Mouse (Mus musculus) v-Abl transformed pro-B cells (cell line): Measurements from ENCODE around the gene 0610030E20Rik.

Source experiments
- in situ Hi-C, 2 experiments: fragments of 400-800 bp; cut with MboI; formaldehyde crosslinking; loops; one replicate each; pipeline ENCODE4 v1.15.1; 2025; ENCODE audit not compliant: unreplicated experiment in 2 of 2

Gene 0610030E20Rik

DNA sequence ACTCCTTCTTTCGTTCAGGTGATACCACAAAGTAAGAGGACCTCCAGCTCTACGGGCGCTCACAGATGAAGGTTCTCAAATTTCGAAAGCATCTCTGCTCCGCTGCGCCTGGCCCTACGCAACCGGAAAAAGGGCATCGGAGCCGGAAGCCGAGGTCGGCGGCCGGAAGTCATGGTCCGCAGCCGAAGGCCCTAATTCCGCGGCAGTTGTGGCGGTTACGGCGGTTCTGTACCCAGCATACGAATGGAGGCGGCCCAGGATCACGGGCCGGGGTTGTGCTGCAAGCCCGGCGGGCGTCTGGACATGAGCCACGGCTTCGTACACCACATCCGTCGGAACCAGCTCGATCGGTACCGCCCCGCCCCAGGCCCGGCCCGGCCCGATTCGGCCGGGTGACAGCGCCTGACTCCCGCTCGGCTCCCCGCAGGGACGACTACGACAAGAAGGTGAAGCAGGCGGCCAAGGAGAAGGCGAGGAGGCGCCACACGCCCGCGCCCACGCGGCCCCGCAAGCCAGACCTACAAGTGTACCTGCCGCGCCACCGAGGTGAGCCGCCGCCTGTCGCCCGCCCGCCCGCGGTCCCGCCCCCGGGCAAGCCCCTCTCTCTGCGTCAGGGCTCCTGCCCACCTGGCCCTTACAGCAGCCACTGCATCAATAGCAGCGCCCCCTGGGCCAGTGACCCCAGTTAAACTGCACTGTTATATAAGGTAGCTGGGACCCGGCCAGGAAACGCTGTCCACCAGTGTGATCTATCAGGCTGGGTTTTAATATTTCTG is at the start of gene 0610030E20Rik:
0610030E20Rik (plus strand) TSS at position 152 of the 776 bp plus-strand sequence.
- in situ Hi-C loops, result no loop called here

DNA sequence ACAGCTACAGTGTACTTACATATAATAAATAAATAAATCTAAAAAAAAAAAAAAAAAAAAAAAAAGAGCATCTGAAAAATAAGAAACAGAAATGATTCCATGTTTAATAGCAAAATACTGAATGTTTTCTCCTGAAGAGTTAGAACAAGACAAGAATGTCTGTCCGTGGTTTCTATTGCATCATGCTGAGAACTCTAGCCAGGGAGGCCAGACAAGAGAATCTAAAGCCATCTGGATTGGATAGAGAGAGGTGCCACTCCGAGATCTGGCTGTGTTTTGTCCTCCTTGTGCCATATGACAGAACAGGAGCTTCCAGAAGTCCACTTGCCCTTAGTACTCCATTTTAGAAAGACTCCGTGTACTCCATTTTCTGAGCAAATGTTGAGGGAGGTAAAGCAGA is 49.3 kb upstream of the 0610030E20Rik start:
- in situ Hi-C loops, result no loop called here

DNA sequence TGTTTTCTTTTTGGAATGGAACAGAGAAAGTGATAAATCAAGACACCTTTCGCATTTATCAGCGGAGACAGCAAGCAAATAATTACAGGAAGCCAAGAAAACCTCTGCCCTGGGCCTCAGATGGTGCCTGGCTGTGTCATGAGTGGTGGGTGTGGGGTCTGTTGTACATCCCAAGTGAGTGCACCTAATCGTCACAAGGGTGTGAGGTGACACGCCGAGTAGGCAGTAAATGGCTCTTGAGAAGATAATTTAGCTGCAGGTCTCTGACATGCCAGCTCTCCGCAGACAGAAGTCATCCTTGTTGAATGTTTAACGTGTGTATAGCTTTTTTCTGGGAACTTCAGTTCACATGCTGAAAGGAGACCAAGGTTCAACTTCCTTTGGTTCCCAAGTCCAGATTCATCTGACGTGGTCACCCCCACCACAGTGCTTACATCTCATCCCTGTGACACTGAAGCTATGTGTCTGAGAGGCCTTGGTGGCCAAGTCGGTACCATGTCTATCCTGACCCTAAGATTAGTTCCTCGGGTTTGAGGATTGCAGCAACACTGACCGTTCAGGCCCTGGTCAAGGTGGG is 44.7 kb upstream of the 0610030E20Rik start:
- in situ Hi-C loops, result no loop called here

DNA sequence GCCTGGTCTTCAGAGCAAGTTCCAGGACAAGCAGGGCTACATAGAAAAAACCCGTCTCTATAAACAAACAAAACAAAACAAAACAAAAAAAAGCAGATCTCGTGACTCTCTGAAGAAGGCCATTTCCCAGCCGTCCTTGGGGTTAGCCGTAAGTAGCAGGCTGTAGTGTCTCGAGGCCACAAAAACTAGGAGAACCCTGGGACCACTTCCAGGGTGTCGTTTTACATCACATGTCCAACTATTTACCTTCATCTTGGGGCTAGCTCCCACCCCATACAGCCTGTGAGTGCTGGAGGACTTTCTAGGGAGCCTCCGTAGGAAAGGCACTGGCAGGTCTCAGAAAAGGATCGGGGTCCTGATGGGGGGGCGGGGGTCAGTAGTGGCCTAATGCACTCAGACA is 43.6 kb upstream of the 0610030E20Rik start:
- in situ Hi-C loops, result no loop called here

DNA sequence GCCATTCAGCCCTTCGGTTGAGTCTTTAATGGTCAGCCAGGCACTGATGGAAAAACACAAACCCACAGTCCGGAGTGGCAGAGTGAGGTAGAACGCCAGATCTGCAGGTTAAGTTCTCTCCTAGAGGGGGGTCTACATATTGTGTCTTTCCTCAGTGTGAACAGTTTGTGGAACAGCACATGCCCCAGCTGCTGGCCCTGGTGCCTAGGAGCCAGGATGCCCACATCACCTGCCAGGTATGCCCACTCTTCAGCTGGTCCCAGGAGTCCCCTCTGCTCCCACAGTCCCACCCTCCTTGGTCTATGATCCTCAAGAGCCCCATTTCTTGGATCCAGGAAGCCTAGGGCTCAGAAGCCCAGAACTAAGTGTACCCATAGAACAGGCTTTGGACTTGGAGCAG is 34.9 kb upstream of the 0610030E20Rik start:
- in situ Hi-C loops, result no loop called here

DNA sequence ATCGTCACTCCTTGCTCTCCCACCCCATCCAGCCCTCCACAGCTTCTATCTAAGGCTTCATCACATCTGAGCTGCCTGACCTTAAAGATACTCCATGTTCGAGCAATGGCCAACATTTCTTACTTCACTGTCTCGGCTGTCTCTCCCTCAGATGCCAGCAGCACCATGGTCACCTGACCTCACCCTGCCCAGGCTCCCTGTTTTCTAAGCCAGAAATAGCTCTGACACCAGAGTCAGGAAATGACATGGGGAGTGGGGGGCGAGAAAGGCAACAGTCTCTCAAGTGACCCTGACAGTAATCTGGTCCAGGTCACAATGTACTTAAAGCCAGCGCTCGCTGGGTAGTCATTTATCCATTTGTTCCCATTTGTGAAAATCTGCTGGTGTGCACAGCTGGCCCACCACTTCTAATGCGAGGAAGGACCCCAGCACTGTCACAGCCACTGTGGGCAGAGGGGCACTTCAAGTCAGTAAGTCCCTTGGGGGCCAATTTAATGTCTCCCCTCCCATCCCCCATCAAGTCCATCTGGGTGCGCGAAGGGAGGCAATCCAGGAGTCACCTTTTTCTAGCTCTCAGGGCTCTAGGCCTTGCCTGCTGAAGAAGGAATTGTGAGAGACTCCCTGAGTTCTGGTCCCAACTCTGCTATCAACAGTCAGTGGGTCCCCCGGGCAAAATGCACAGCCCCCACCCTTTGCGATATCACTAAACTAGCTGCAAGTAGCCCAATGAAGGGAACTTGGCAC is 33.8 kb upstream of the 0610030E20Rik start:
- in situ Hi-C loops, result no loop called here

DNA sequence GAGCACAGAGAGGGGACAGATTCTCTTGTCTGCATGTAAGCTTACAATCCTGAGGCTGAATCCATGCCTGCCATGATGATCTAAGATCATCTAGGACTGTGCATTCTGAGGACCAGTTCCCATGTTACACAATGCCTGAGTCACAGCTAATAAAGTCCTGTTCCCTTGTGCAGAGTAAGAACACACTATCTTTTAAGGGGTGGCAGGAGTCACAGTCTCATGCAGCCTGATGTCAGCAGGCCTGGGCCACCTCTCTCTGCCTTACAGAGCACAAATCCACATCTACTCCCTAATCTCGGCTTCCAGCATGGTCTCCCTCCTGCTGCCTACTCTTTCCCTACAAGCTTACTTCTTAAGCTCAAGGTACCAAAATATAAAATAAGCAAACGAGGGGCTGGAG is 31.7 kb upstream of the 0610030E20Rik start:
- in situ Hi-C loops, result no loop called here

DNA sequence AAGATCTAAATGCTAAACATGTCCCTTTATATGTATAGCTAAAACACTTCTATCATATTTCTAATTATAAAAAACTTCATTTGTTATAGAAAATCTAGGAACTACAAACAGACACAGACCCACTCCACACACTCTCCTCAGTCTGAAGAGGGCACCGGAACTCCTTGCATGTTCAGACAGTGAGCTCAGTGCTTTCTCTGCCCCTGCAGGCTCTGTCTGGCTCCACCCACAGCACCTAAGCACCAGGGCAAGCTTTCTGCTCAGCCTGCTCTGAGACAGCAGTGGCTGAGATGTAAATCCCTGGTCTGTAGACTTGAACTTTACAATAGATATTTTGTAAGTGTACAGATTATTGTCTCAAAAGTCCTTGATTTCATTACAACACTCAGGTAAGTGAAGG is 31.1 kb upstream of the 0610030E20Rik start:
- in situ Hi-C loops, result no loop called here

DNA sequence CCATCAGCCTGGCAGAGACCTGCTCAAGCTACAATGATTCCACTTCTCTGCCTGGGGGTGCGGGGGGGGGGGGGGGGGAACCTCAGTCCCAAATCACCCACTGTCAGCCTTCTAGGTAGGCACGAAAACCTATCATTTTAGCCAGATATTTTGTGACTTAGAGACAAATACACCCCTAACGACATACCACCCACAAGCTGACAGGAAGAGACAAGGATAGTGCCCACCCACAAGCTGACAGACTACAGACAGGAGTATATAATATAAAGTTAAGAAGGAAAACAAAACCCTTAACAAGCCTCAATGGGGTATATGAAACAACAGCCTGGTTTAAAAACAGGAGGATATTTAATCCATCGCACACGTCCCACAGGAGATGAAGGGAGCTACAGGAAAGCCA is 28.7 kb upstream of the 0610030E20Rik start:
- in situ Hi-C loops, result no loop called here

DNA sequence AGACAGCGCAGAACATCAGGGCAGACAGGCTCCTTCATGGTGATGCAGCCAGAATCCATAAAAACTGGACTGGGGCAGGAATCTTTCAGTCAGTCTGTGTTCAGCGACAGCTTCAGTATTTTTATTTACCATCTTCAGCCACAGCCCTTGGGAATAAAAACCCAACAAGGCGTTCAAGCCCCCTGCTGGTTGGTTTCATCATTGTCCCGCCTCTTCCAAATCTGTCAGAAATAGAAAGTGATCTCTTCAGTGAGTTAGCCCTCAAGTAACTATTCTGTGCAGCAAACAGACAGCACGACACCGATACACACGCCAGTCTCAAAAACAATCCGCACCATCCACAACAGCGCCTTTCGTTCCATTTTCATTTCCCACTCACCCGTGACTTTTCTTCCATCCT is 28.1 kb upstream of the 0610030E20Rik start:
- in situ Hi-C loops, result no loop called here

DNA sequence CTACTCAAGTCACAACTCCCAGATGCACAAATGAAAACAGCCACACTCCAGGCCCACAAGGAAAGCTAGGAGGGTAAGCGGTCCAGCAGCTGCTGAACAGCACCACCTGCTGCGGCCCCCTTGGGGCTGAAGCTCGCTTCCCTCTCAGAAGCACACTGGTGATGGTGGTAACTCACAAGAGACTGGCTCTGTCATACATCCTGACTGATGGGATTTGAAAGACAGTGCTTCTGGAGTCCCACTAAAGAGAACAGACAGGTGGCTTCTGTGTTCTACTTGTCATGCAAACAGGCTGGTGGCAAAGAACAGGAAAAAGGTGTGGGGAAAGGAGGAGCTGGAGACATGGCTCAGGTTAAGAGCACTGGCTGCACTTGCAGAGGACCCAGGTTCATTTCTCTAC is 24.2 kb upstream of the 0610030E20Rik start:
- in situ Hi-C loops, result no loop called here

DNA sequence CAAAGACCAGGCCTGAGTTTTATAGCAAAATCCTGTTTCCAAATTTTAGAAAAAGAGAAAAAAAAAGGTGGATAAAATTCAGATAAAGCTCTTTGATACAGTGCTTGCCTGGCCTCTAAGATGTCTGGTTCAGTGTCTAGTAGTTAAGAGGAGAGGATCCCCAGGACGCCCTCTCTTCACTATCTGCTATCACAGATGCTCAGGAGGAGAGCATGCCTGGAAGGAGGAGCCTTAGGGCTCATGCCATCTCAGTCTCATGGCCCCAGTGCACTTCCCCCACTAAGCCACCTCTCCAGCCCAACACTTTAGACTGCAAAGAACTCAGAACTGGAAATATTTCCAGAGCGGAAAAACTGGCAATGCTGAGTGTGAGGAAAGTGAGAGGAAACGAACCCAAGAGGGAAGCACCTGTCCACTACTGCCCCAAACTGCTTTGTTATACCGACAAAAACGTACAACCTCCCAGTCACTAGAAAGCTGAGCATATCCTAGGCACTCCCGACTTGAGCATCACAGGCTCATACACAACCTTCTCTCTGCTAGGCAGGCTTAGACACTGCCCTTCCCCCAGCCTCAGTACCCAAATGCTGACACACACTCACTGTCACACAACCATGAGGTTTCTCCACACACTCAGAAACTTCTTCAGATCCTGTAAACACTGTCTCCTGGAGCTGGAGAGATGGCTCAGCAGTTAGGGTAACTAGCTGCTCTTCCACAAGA is 23.2 kb upstream of the 0610030E20Rik start:
- in situ Hi-C loops, result no loop called here

DNA sequence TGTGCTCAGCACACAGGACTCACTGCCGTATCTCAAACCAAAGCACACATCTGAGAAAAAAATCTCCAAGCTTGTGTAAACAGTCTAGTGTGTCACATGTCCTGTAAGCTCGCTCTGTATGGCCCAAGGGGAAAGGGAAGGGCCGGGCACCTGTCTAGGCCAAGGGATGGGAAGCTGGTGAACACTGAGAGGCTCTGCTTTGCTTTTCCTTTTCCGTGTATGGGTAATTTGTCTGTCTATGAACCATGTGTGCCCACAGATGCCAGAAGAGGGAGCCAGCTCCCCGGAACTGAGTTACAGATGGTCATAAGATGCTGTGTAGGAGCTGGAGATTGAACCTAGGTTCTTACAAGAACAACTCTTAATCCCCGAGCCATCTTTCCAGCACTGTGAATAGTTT is 20.8 kb upstream of the 0610030E20Rik start:
- in situ Hi-C loops, result no loop called here

DNA sequence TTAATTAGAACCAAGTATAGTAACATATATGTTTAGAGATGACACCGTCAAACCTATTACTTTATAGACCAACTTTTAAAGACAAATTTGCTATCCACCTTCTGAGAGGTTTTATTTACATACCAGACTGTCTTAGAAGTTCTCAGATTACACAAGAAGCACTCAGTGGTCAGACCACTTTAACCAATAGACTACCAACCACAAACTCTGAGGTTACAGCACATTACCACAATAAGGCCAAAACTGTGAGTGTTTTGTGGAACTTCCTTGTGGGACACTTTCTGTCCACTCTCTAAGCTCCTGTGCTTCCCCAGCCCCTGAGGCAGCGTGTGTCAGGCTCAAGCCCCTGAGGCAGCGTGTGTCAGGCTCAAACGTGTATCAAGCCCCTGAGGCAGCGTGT is 18.1 kb upstream of the 0610030E20Rik start:
- in situ Hi-C loops, result no loop called here

DNA sequence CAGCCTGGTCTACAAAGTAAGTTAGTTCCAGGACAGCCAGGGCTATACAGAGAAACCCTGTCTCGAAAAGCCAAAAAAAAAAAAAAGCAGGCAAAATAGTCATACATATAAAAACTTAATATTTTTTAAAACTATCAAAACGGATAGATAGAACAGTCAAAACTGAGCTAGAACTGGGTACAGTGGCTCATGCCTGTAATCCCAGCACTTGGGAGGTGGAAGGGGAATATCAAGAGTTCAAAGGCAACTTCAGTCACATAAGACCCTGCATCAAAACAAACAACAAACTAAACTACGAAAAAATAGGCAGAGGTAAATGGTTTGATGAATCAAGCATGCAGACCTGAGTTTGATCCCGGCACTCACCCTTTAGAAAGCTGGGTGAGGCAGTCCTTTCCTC is 17.0 kb upstream of the 0610030E20Rik start:
- in situ Hi-C loops, result no loop called here

DNA sequence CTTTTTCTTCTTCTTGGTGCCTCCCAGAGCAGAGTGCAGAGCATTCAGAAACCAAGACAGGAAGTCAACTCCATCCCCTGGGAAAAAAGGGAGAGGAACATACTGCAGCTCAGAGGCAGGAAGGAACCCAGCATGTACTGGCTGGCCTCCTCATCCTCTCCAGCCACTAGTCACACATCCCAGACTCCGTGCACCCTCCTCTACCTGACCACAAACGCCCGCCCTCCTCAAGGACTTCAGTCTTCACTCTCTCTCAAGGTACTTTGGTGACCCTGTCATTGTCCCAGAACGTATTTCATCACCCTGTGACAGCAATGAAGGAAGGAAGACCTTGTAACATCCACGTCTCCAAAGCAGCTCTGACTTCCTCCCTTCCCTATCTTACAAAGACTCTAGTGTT is 14.0 kb upstream of the 0610030E20Rik start:
- in situ Hi-C loops, result no loop called here

DNA sequence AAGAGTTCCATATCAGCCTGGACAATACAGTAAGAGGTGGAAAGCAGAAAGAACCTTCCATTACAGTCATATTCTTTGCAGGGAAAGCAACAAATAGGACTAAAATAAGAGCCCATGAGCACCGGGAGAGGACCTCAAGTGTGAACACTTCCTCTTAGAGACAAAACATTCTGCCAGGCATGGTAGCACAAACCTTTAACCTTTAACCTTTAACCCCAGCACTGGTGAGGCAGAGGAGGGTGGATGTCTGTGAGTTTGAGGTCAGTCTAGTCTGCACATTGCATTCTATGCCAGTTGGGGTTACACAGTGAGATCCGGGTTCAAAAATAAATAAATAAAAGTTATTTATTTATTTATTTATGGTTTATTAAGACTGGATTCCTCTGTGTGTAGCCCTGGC is 6.6 kb upstream of the 0610030E20Rik start:
- in situ Hi-C loops, result no loop called here

DNA sequence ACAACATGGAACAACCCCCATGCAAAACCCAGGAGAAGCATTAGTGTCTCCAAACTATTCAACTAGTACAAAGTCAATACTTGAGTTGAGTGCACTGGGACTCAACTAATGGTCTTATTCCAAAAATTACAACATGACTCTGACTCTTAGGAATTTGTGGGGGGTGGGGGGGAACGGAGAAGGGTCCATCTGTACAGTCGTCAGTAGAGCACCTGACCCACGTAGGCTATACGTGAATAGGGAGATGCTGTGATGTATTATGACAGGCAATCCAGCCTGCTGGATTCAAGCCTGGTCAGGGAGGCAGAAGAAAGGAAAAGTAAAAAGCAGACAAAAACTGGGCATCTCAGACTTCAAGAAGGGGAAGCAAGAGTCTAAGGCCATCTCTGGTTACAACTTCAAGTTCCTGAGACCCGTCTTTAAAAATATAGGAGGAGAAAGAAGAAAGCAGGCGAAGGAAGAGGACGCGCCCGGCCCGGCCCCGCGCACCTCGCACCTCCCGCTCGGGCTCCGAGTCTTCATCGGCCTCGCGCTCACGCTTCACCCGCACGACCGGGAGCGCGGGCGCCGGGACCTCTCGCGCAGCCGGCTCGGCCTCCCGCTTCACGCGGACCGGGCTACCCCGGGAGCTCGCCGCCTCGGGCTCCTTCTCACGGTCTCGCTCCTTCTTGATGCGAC is 2.6 kb upstream of the 0610030E20Rik start:
- in situ Hi-C loops, result no loop called here

DNA sequence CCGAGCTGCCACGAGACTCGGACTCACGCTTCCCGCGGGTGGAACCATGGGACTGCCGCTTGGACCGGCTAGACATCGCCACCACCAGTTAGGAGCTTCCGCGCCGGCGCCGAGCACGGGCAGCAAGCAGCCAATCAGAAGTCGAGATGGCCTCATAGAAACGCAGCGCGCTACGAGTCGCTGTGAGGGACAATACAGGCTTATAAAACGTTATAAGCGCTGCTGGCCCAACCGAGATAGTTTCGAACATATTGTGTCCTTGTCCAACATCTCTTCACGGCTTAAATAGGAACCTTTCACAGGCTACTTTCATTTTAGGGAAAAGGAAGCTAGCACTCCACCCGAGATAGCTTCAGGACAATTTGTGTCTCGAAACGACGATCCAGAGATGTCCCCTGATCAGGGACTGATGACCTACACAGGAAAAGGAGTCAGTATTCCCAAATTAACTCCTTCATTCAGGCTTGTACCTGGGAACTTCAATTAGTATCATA is 2.0 kb upstream of the 0610030E20Rik start, which contains the start of gene Usp39:
Usp39 (minus strand) TSS at position 111 of the 494 bp plus-strand sequence.
- in situ Hi-C loops, result no loop called here

DNA sequence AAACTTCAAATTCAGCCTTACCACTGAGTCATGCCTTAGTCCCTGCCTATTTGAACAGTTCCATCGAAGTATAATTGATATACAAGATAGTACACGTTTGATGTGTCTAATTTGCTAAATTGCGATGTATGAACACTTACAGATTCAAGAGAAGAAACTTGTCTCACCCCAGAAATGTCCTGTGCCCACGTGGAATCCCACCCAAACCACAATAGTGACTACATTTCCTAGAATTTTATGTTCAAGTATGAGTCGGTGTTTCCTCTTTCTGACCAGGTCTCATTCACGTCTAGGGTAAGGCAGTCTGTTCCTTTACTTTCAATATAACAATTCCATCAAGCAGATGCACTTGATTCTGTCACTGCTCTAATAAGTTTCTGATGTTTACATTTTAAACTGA is 1.5 kb upstream of the 0610030E20Rik start:
- in situ Hi-C loops, result no loop called here
